Mouse (Mus musculus): ENCODE data around the gene Sp7.

GRCm38 (mm10) chr15:102406912-102407580, 40.1 kb upstream of the Sp7 start:
- TF ChIP-seq NELFE (IDR thresholded peaks at IDR 0.05; ENCODE audit: low read depth, low read length) (no peak), EP300 (IDR thresholded peaks at IDR 0.05; ENCODE audit: low read depth in 1 of 2, low read length in 2 of 2) (no peak), USF1 (IDR thresholded peaks at IDR 0.05; ENCODE audit: low read depth, low read length) (no peak), GATA1 (IDR thresholded peaks at IDR 0.05; ENCODE audit: low read depth, low read length) (no peak), POLR2AphosphoS2 (IDR thresholded peaks at IDR 0.05; ENCODE audit: low read length) (no peak), JUND (IDR thresholded peaks at IDR 0.05; ENCODE audit: low read depth, low read length) (no peak), CTCF (IDR thresholded peaks at IDR 0.05 in 2 of 3, conservative IDR thresholded peaks at IDR 0.05 in 1 of 3; ENCODE audit: control insufficient read depth in 1 of 3, insufficient read depth in 1 of 3, low read depth in 2 of 3, low read length in 3 of 3, poor library complexity in 1 of 3, severe bottlenecking in 1 of 3) (no peak), CHD2 (IDR thresholded peaks at IDR 0.05; ENCODE audit: low read length) (no peak), MAX (IDR thresholded peaks at IDR 0.05; ENCODE audit: low read length) (no peak)

Measured in MEL (cell line).